Mouse (Mus musculus) heart, postnatal 25 days (tissue): Measurements from ENCODE around the gene Mup1. TPM values are rescaled to one million over a fixed set of nuclear protein-coding genes. Genes with fewer than 3 reads are reported as not detected.
"Not testable (repeated sequence)": the region's sequence is repeated elsewhere in the genome, so short reads cannot be mapped to it uniquely, and the experiment has no call there.

Experiments used
- DNase-seq: peaks from one replicate; pipeline ENCODE4 v3.0.0; 2022; ENCODE audit warnings: low spot score
- intact Hi-C: fragments of 180-260 bp; cut with DNase I; formaldehyde crosslinking; loops from one replicate; pipeline ENCODE4 v1.15.1; 2025
- total RNA-seq, 2 experiments: library from RNA; stranded (reverse); gene quantifications; 2 replicates each; pipeline ENCODE4 v1.2.3; 2021

Gene Mup1
- total RNA-seq, result not detected

DNA sequence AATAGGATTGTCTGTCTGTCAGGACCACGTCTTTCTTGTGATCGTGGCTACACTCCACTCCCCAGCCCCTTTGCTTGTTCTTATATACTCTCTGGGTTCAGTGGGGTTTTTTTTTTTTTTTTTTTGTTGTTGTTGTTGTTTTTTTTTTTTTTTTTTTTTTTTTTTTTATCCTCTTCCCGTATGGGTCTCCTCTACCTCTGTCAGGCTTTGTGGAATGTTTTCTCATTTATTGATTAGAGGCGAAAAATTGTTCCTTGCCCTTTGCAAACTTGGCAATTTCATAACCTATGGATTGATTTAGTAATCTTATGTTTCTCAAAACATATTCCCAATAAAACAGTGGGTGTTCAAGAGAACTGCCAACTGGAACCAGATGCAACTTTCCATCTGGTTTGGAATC, at the start of gene Mup1:
Gene Mup1 (minus strand): TSS at position 101 of the 400 bp plus-strand sequence.
- DNase-seq, intact Hi-C loops: not testable (repeated sequence)

Other genes with a start within 250 kb of the Mup1 start
- gene Mup9, start 80.0 kb downstream of the Mup1 start, total RNA-seq, result not detected
- not detected for gene Mup10, start 80.2 kb upstream of the Mup1 start, total RNA-seq
- not detected for gene Mup11, start 160.5 kb upstream of the Mup1 start, total RNA-seq
- not detected for gene Mup12, start 239.4 kb upstream of the Mup1 start, total RNA-seq